Mouse (Mus musculus): ENCODE measurements around the gene Prpf6. TPM values are rescaled to one million over a fixed set of nuclear protein-coding genes. Genes with fewer than 3 reads are reported as not detected.

The Prpf6 gene
- polyA plus RNA-seq, 1 experiment from 2014 or later, result 64.5 TPM

GRCm38 (mm10) chr2:181671326-181671725 is 79.7 kb downstream of the Prpf6 start, which contains the start of gene Sox18:
Sox18 (minus strand) TSS chr2:181671640.
- peaks cover 47% of the 10 kb centered on the region for H3K27me3 ChIP-seq (ENCODE audit: control insufficient read depth, insufficient read depth, low read length)
- H3K27ac ChIP-seq (ENCODE audit: low read depth, low read length), result peak within 1 kb of the TSS; percentile 65
- H3K4me1 ChIP-seq (ENCODE audit: control insufficient read depth, insufficient read depth, low read length), result peaks cover 17% of the 10 kb centered on the region
- WGBS, result 1% methylated on average over 39 of the region's 43 CpGs
- no peaks in the 10 kb centered on the region for H3K36me3 ChIP-seq (ENCODE audit: control insufficient read depth, insufficient read depth, low read length)
- peak within 1 kb of the TSS; percentile 52 for H3K4me3 ChIP-seq (ENCODE audit: low read length)
- peak within 1 kb of the TSS; percentile 44; the same call in 1 of the 2 replicates for H3K9ac ChIP-seq (ENCODE audit: low read depth, low read length)
- ATAC-seq (ENCODE audit: low FRiP score, low TSS enrichment), result peak; percentile 18; the same call in 1 of the 2 replicates
- H3K9me3 ChIP-seq (ENCODE audit: control insufficient read depth, low read length), result no peaks in the 10 kb centered on the region
- H3K4me2 ChIP-seq (replicated peaks; ENCODE audit: low read depth, low read length), result peak within 1 kb of the TSS; percentile 66

- H3K9me3 ChIP-seq (ENCODE audit: control insufficient read depth, low read length), result no peaks in the 10 kb centered on the region
- no peak overlapping the region for H3K27ac ChIP-seq (ENCODE audit: low read depth, low read length)
- no peak overlapping the region for H3K4me2 ChIP-seq (replicated peaks; ENCODE audit: low read depth, low read length)
- H3K36me3 ChIP-seq (ENCODE audit: control insufficient read depth, insufficient read depth, low read length), result no peaks in the 10 kb centered on the region
- 30% methylated on average over 7 of the region's 7 CpGs for WGBS
- ATAC-seq (ENCODE audit: low FRiP score, low TSS enrichment), result no peak
- peaks cover 47% of the 10 kb centered on the region for H3K27me3 ChIP-seq (ENCODE audit: control insufficient read depth, insufficient read depth, low read length)
- H3K9ac ChIP-seq (ENCODE audit: low read depth, low read length), result no peak overlapping the region
- peak overlapping the region; percentile 52 for H3K4me3 ChIP-seq (ENCODE audit: low read length)
- H3K4me1 ChIP-seq (ENCODE audit: control insufficient read depth, insufficient read depth, low read length), result peaks cover 17% of the 10 kb centered on the region
Measured at GRCm38 (mm10) chr2:181671984-181672383, 80.3 kb downstream of the Prpf6 start.

- no peak overlapping the region for H3K4me3 ChIP-seq (ENCODE audit: low read length)
- H3K4me1 ChIP-seq (ENCODE audit: control insufficient read depth, insufficient read depth, low read length), result peaks cover 17% of the 10 kb centered on the region
- no peak overlapping the region for H3K27ac ChIP-seq (ENCODE audit: low read depth, low read length)
- 70% methylated on average over 1 of the region's 1 CpGs for WGBS
- peaks cover 47% of the 10 kb centered on the region for H3K27me3 ChIP-seq (ENCODE audit: control insufficient read depth, insufficient read depth, low read length)
- peak; percentile 18; the same call in 1 of the 2 replicates for ATAC-seq (ENCODE audit: low FRiP score, low TSS enrichment)
- H3K9me3 ChIP-seq (ENCODE audit: control insufficient read depth, low read length), result no peaks in the 10 kb centered on the region
- H3K9ac ChIP-seq (ENCODE audit: low read depth, low read length), result no peak overlapping the region
- H3K36me3 ChIP-seq (ENCODE audit: control insufficient read depth, insufficient read depth, low read length), result no peaks in the 10 kb centered on the region
- no peak overlapping the region for H3K4me2 ChIP-seq (replicated peaks; ENCODE audit: low read depth, low read length)
Measured at GRCm38 (mm10) chr2:181673501-181673900, 81.8 kb downstream of the Prpf6 start.

GRCm38 (mm10) chr2:181674934-181675333 is 83.3 kb downstream of the Prpf6 start:
- no peak for ATAC-seq (ENCODE audit: low FRiP score, low TSS enrichment)
- H3K9ac ChIP-seq (ENCODE audit: low read depth, low read length), result no peak overlapping the region
- no peak overlapping the region for H3K4me3 ChIP-seq (ENCODE audit: low read length)
- WGBS, result 85% methylated on average over 4 of the region's 4 CpGs
- H3K27ac ChIP-seq (ENCODE audit: low read depth, low read length), result no peak overlapping the region
- H3K27me3 ChIP-seq (ENCODE audit: control insufficient read depth, insufficient read depth, low read length), result peaks cover 38% of the 10 kb centered on the region
- no peaks in the 10 kb centered on the region for H3K36me3 ChIP-seq (ENCODE audit: control insufficient read depth, insufficient read depth, low read length)
- H3K4me2 ChIP-seq (replicated peaks; ENCODE audit: low read depth, low read length), result no peak overlapping the region; the same call in 1 of the 2 replicates
- H3K9me3 ChIP-seq (ENCODE audit: control insufficient read depth, low read length), result no peaks in the 10 kb centered on the region
- peaks cover 22% of the 10 kb centered on the region for H3K4me1 ChIP-seq (ENCODE audit: control insufficient read depth, insufficient read depth, low read length)

GRCm38 (mm10) chr2:181675454-181675853 is 83.8 kb downstream of the Prpf6 start:
- peak; percentile 32 for ATAC-seq (ENCODE audit: low FRiP score, low TSS enrichment)
- peak overlapping the region; percentile 23 for H3K4me3 ChIP-seq (ENCODE audit: low read length)
- peak overlapping the region; percentile 44 for H3K4me2 ChIP-seq (replicated peaks; ENCODE audit: low read depth, low read length)
- no peaks in the 10 kb centered on the region for H3K9me3 ChIP-seq (ENCODE audit: control insufficient read depth, low read length)
- WGBS, result under 1% methylated on average over 14 of the region's 14 CpGs
- no peaks in the 10 kb centered on the region for H3K36me3 ChIP-seq (ENCODE audit: control insufficient read depth, insufficient read depth, low read length)
- H3K27me3 ChIP-seq (ENCODE audit: control insufficient read depth, insufficient read depth, low read length), result peaks cover 33% of the 10 kb centered on the region
- H3K27ac ChIP-seq (ENCODE audit: low read depth, low read length), result peak overlapping the region; percentile 31; the same call in 1 of the 2 replicates
- H3K4me1 ChIP-seq (ENCODE audit: control insufficient read depth, insufficient read depth, low read length), result peaks cover 22% of the 10 kb centered on the region
- peak overlapping the region; percentile 37; the same call in 1 of the 2 replicates for H3K9ac ChIP-seq (ENCODE audit: low read depth, low read length)

GRCm38 (mm10) chr2:181676424-181676823 is 84.8 kb downstream of the Prpf6 start:
- Histone ChIP-seq H3K4me2 (replicated peaks; ENCODE audit: low read depth, low read length) (no peak overlapping the region), H3K4me3 (ENCODE audit: low read length) (no peak overlapping the region), H3K4me1 (ENCODE audit: control insufficient read depth, insufficient read depth, low read length) (peaks cover 17% of the 10 kb centered on the region), H3K27ac (ENCODE audit: low read depth, low read length) (peak overlapping the region; percentile 31; the same call in 1 of the 2 replicates), H3K27me3 (ENCODE audit: control insufficient read depth, insufficient read depth, low read length) (peaks cover 23% of the 10 kb centered on the region), H3K9me3 (ENCODE audit: control insufficient read depth, low read length) (no peaks in the 10 kb centered on the region), H3K36me3 (ENCODE audit: control insufficient read depth, insufficient read depth, low read length) (no peaks in the 10 kb centered on the region), H3K9ac (ENCODE audit: low read depth, low read length) (no peak overlapping the region)
- 64% methylated on average over 2 of the region's 2 CpGs for WGBS
- no peak for ATAC-seq (ENCODE audit: low FRiP score, low TSS enrichment)

- WGBS, result 76% methylated on average over 5 of the region's 5 CpGs
- Histone ChIP-seq H3K36me3 (ENCODE audit: control insufficient read depth, insufficient read depth, low read length) (no peaks in the 10 kb centered on the region), H3K27me3 (ENCODE audit: control insufficient read depth, insufficient read depth, low read length) (peaks cover 15% of the 10 kb centered on the region), H3K4me3 (ENCODE audit: low read length) (no peak overlapping the region), H3K9me3 (ENCODE audit: control insufficient read depth, low read length) (no peaks in the 10 kb centered on the region), H3K27ac (ENCODE audit: low read depth, low read length) (peak overlapping the region; percentile 5; the same call in 1 of the 2 replicates), H3K4me2 (replicated peaks; ENCODE audit: low read depth, low read length) (no peak overlapping the region), H3K4me1 (ENCODE audit: control insufficient read depth, insufficient read depth, low read length) (peaks cover 15% of the 10 kb centered on the region), H3K9ac (ENCODE audit: low read depth, low read length) (no peak overlapping the region)
- ATAC-seq (ENCODE audit: low FRiP score, low TSS enrichment), result no peak
Measured at GRCm38 (mm10) chr2:181677096-181677754, 85.6 kb downstream of the Prpf6 start.

- Histone ChIP-seq H3K9ac (ENCODE audit: low read depth, low read length) (no peak overlapping the region), H3K9me3 (ENCODE audit: control insufficient read depth, low read length) (no peaks in the 10 kb centered on the region), H3K27me3 (ENCODE audit: control insufficient read depth, insufficient read depth, low read length) (peaks cover 10% of the 10 kb centered on the region), H3K4me2 (replicated peaks; ENCODE audit: low read depth, low read length) (no peak overlapping the region), H3K4me1 (ENCODE audit: control insufficient read depth, insufficient read depth, low read length) (peaks cover 15% of the 10 kb centered on the region), H3K36me3 (ENCODE audit: control insufficient read depth, insufficient read depth, low read length) (no peaks in the 10 kb centered on the region), H3K27ac (ENCODE audit: low read depth, low read length) (0 out of 2 replicates have a peak overlapping the region, but pooled peaks have one; percentile 24), H3K4me3 (ENCODE audit: low read length) (no peak overlapping the region)
- ATAC-seq (ENCODE audit: low FRiP score, low TSS enrichment), result no peak
- WGBS, result 58% methylated on average over 3 of the region's 3 CpGs
Measured at GRCm38 (mm10) chr2:181677755-181678098, 86.1 kb downstream of the Prpf6 start.

- Histone ChIP-seq H3K27ac (ENCODE audit: low read depth, low read length) (no peak overlapping the region), H3K4me1 (ENCODE audit: control insufficient read depth, insufficient read depth, low read length) (peaks cover 12% of the 10 kb centered on the region; the same call in 1 of the 2 replicates), H3K27me3 (ENCODE audit: control insufficient read depth, insufficient read depth, low read length) (peaks cover under 1% of the 10 kb centered on the region; the same call in 1 of the 2 replicates), H3K9me3 (ENCODE audit: control insufficient read depth, low read length) (no peaks in the 10 kb centered on the region), H3K4me3 (ENCODE audit: low read length) (no peak overlapping the region), H3K36me3 (ENCODE audit: control insufficient read depth, insufficient read depth, low read length) (no peaks in the 10 kb centered on the region), H3K9ac (ENCODE audit: low read depth, low read length) (no peak overlapping the region), H3K4me2 (replicated peaks; ENCODE audit: low read depth, low read length) (no peak overlapping the region)
- ATAC-seq (ENCODE audit: low FRiP score, low TSS enrichment), result peak; percentile 77
- WGBS, result 30% methylated on average over 1 of the region's 1 CpGs
Measured at GRCm38 (mm10) chr2:181678780-181679179, 87.1 kb downstream of the Prpf6 start.

All from kidney, embryonic 14.5 days (tissue).